Mouse (Mus musculus): ENCODE measurements around the gene Spryd4. TPM values are rescaled to one million over a fixed set of nuclear protein-coding genes. Genes with fewer than 3 reads are reported as not detected.

The Spryd4 gene
- polyA plus RNA-seq, 1 experiment, result 21.8 TPM

DNA sequence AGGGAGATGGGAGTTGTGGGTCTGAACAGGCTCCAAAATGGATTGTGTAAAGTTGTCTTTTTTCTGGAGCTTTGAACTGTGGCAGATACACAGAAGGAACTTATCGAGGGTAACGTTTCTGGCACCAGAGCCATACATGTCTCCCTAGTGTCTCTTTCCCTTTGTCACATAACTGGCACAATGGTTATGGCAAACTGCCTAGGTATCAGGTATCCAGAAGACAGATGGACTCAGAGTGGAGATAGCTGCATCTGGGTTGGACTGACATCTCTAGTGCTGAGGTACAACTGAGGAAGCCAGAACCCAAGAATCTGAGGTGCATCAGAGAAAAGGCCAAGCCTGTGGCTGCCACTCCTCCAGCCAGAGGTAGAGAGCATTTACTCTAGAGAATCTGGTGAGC, 1.5 kb downstream of the Spryd4 start:
- peaks cover 18% of the 10 kb centered on the region for H3K36me3 ChIP-seq (ENCODE audit: control insufficient read depth, insufficient read depth, low read length, poor library complexity, severe bottlenecking)
- no peaks in the 10 kb centered on the region for H3K4me1 ChIP-seq (ENCODE audit: control insufficient read depth, insufficient read depth, low read length)
- H3K9me3 ChIP-seq (replicated peaks; ENCODE audit: control insufficient read depth, insufficient read depth, low read length, poor library complexity, severe bottlenecking), result no peaks in the 10 kb centered on the region
- TF ChIP-seq CTCF (IDR thresholded peaks at IDR 0.05; ENCODE audit: low read depth, low read length) (no peak), EP300 (IDR thresholded peaks at IDR 0.05; ENCODE audit: insufficient read depth, low read depth, low read length) (no peak), POLR2A (IDR thresholded peaks at IDR 0.05; ENCODE audit: insufficient read depth, low read length) (no peak)
- 0 out of 2 replicates have a peak overlapping the region, but pooled peaks have one; percentile 86 for H3K9ac ChIP-seq (ENCODE audit: low read depth, poor library complexity, severe bottlenecking)
- H3K27ac ChIP-seq (ENCODE audit: insufficient read depth, low read length), result no peak overlapping the region
- H3K27me3 ChIP-seq (ENCODE audit: control insufficient read depth, insufficient read depth, low read length, poor library complexity, severe bottlenecking), result no peaks in the 10 kb centered on the region
- H3K4me3 ChIP-seq (ENCODE audit: low read depth, low read length), result no peak overlapping the region

DNA sequence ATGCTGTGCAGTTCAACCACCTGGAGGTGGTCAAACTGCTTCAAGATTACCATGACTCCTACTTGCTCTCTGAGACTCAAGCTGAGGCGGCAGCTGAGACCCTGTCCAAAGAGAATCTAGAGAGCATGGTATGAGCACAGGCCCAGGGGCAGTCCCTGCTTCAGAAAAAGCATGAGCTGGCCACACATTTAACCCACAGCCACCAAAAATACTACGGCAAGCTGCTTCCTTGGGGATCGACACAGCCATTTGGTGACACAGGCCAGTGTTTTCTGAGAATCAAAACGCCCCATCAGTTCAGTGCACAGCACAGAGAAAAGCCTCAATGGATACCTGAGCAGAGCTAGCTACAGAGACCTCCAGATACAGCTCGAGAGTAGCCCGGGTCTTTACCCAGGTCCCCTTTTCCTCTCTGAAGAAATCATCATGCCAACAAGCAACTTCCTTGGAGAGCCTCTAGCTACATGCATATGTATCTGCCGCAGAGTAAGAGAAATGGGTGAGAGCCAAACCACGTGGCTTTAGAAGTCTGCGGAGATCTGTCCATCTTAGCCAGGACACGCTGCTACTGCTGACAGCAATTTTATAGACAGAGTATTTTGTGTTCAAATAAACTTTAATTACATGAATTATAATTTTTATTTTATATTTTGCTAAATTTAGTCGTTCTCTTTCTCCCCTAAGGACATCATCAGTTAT, 2.1 kb downstream of the Spryd4 start:
- Histone ChIP-seq H3K9me3 (replicated peaks; ENCODE audit: control insufficient read depth, insufficient read depth, low read length, poor library complexity, severe bottlenecking) (no peaks in the 10 kb centered on the region), H3K9ac (ENCODE audit: low read depth, poor library complexity, severe bottlenecking) (no peak overlapping the region), H3K27ac (ENCODE audit: insufficient read depth, low read length) (no peak overlapping the region), H3K4me3 (ENCODE audit: low read depth, low read length) (no peak overlapping the region), H3K36me3 (ENCODE audit: control insufficient read depth, insufficient read depth, low read length, poor library complexity, severe bottlenecking) (peaks cover 18% of the 10 kb centered on the region), H3K27me3 (ENCODE audit: control insufficient read depth, insufficient read depth, low read length, poor library complexity, severe bottlenecking) (no peaks in the 10 kb centered on the region), H3K4me1 (ENCODE audit: control insufficient read depth, insufficient read depth, low read length) (no peaks in the 10 kb centered on the region)
- TF ChIP-seq EP300 (IDR thresholded peaks at IDR 0.05; ENCODE audit: insufficient read depth, low read depth, low read length) (no peak), POLR2A (IDR thresholded peaks at IDR 0.05; ENCODE audit: insufficient read depth, low read length) (no peak), CTCF (IDR thresholded peaks at IDR 0.05; ENCODE audit: low read depth, low read length) (no peak)

DNA sequence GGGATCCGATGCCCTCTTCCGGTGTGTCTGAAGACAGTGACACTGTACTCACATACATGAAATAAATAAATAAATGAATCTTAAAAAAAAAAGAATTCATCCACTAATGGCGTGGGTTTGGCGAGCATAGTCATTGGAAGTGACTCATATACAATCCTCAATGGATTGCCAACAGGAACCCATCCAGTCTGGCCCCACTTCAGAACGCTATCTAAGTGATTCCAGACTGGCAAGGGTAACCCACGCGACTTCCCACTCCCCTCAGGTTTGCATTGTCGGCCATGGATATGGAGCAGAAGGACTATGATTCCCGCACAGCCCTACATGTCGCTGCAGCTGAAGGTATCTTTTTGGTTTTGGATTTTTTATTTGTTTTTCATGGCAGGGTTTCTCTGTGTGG, 3.3 kb downstream of the Spryd4 start:
- Histone ChIP-seq H3K36me3 (ENCODE audit: control insufficient read depth, insufficient read depth, low read length, poor library complexity, severe bottlenecking) (peaks cover 18% of the 10 kb centered on the region), H3K4me3 (ENCODE audit: low read depth, low read length) (no peak overlapping the region), H3K27me3 (ENCODE audit: control insufficient read depth, insufficient read depth, low read length, poor library complexity, severe bottlenecking) (no peaks in the 10 kb centered on the region), H3K4me1 (ENCODE audit: control insufficient read depth, insufficient read depth, low read length) (no peaks in the 10 kb centered on the region), H3K27ac (ENCODE audit: insufficient read depth, low read length) (no peak overlapping the region), H3K9ac (ENCODE audit: low read depth, poor library complexity, severe bottlenecking) (no peak overlapping the region), H3K9me3 (replicated peaks; ENCODE audit: control insufficient read depth, insufficient read depth, low read length, poor library complexity, severe bottlenecking) (no peaks in the 10 kb centered on the region)
- no peak for TF ChIP-seq EP300 (IDR thresholded peaks at IDR 0.05; ENCODE audit: insufficient read depth, low read depth, low read length)
- no peak for TF ChIP-seq POLR2A (IDR thresholded peaks at IDR 0.05; ENCODE audit: insufficient read depth, low read length)
- no peak for TF ChIP-seq CTCF (IDR thresholded peaks at IDR 0.05; ENCODE audit: low read depth, low read length)

DNA sequence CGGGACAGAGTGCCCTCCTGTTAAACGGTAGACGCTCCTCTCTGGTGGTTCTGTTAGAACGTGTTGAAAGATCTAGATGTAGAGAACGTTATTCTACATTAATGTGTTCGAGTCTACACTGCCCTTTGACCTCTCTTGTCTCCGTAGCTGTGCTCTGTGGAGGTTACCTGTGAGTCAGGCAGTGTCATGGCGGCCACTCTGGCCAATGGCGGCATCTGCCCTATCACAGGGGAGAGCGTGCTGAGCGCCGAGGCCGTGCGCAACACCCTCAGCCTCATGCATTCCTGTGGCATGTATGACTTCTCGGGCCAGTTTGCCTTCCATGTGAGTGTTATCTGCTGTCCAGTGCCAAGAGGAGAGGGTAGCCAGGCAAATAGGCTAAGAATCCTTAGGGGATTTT, 6.7 kb downstream of the Spryd4 start:
- Histone ChIP-seq H3K36me3 (ENCODE audit: control insufficient read depth, insufficient read depth, low read length, poor library complexity, severe bottlenecking) (peaks cover 18% of the 10 kb centered on the region), H3K4me3 (ENCODE audit: low read depth, low read length) (no peak overlapping the region), H3K4me1 (ENCODE audit: control insufficient read depth, insufficient read depth, low read length) (no peaks in the 10 kb centered on the region), H3K9me3 (replicated peaks; ENCODE audit: control insufficient read depth, insufficient read depth, low read length, poor library complexity, severe bottlenecking) (no peaks in the 10 kb centered on the region), H3K9ac (ENCODE audit: low read depth, poor library complexity, severe bottlenecking) (no peak overlapping the region; the same call in 1 of the 2 replicates), H3K27ac (ENCODE audit: insufficient read depth, low read length) (no peak overlapping the region), H3K27me3 (ENCODE audit: control insufficient read depth, insufficient read depth, low read length, poor library complexity, severe bottlenecking) (no peaks in the 10 kb centered on the region)
- TF ChIP-seq CTCF (IDR thresholded peaks at IDR 0.05; ENCODE audit: low read depth, low read length), result no peak
- no peak for TF ChIP-seq EP300 (IDR thresholded peaks at IDR 0.05; ENCODE audit: insufficient read depth, low read depth, low read length)
- no peak for TF ChIP-seq POLR2A (IDR thresholded peaks at IDR 0.05; ENCODE audit: insufficient read depth, low read length)

DNA sequence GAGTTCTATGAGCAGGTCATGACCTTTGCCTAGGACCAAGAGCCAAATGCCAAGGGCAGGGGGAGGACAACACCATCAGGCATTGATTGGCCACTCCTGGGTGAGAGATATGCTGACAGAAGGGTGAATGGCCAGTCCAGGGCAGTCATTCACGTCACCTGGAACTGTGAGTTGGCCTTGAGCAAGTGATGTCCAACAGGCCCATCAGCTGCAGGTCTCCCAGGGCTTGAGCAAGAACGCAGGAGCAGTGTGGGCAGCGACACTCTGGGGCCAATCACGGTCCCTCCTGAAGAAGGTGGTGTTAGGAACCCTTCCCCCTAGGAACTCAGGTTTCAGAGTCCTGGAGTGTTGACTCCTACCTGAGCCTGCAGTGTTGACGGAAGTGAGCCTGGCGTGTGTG, 9.8 kb downstream of the Spryd4 start:
- Histone ChIP-seq H3K4me3 (ENCODE audit: low read depth, low read length) (no peak overlapping the region), H3K27me3 (ENCODE audit: control insufficient read depth, insufficient read depth, low read length, poor library complexity, severe bottlenecking) (no peaks in the 10 kb centered on the region), H3K9ac (ENCODE audit: low read depth, poor library complexity, severe bottlenecking) (no peak overlapping the region), H3K36me3 (ENCODE audit: control insufficient read depth, insufficient read depth, low read length, poor library complexity, severe bottlenecking) (no peaks in the 10 kb centered on the region), H3K9me3 (replicated peaks; ENCODE audit: control insufficient read depth, insufficient read depth, low read length, poor library complexity, severe bottlenecking) (no peaks in the 10 kb centered on the region), H3K4me1 (ENCODE audit: control insufficient read depth, insufficient read depth, low read length) (no peaks in the 10 kb centered on the region), H3K27ac (ENCODE audit: insufficient read depth, low read length) (no peak overlapping the region)
- TF ChIP-seq EP300 (IDR thresholded peaks at IDR 0.05; ENCODE audit: insufficient read depth, low read depth, low read length) (no peak), CTCF (IDR thresholded peaks at IDR 0.05; ENCODE audit: low read depth, low read length) (no peak), POLR2A (IDR thresholded peaks at IDR 0.05; ENCODE audit: insufficient read depth, low read length) (no peak)

All from ES-Bruce4 (cell line).